Mouse (Mus musculus) lung, adult 2 months (tissue): Measurements from ENCODE around the gene Chrnb4. TPM values are rescaled to one million over a fixed set of nuclear protein-coding genes. Genes with fewer than 3 reads are reported as not detected.
A peak's percentile ranks its signal among the peaks of the same experiment; 100 is the strongest.

Experiments used
- DNase-seq: peaks from one replicate; pipeline ENCODE4 v3.0.0; 2022
- H3K4me1 ChIP-seq: fragments of 200-500 bp; 2 replicates; pipeline ENCODE4 v1.6.1; 2011; ENCODE audit warnings: low read length; ENCODE audit not compliant: control insufficient read depth, insufficient read depth
- H3K4me3 ChIP-seq: fragments of 200-500 bp; replicated peaks from 2 replicates; pipeline ENCODE3; 2011; ENCODE audit warnings: low read depth, mild to moderate bottlenecking, control low read depth, low read length; ENCODE audit errors: extremely low read depth
- CTCF ChIP-seq: fragments of 200-500 bp; IDR thresholded peaks from 2 replicates; pipeline ENCODE4 v1.5.1; 2011; ENCODE audit warnings: mild to moderate bottlenecking, low read length, control low read depth; ENCODE audit not compliant: insufficient read depth
- POLR2A ChIP-seq: fragments of 200-500 bp; IDR thresholded peaks from 2 replicates; pipeline ENCODE4 v1.6.1; 2011; ENCODE audit warnings: low read depth, mild to moderate bottlenecking, control low read depth, low read length, borderline replicate concordance; ENCODE audit errors: extremely low read depth
- WGBS: fragments of 180-500 bp; shearing (Covaris S2); methylation state at CpG from one replicate; pipeline ENCODE4 v1.1.7; 2018; 5-methylcytosine and 5-hydroxymethylcytosine counted together
- polyA plus RNA-seq: library from polyadenylated mRNA; depleted of rRNA; stranded (reverse); fragments of >200 nt; gene quantifications from 2 replicates; pipeline ENCODE4 v1.2.3, GENCODE M21; 2012

Chrnb4 gene
- polyA plus RNA-seq, 1 experiment: 0.30 TPM

GRCm38 (mm10) chr9:55025534-55026274 is 22.9 kb downstream of the Chrnb4 start:
- DNase-seq: no peak
- 11% methylated on average over 38 of the region's 38 CpGs for WGBS
- TF ChIP-seq CTCF (no peak), POLR2A (no peak)
- no peak overlapping the region for H3K4me3 ChIP-seq
- H3K4me1 ChIP-seq: no peaks in the 10 kb centered on the region

DNA sequence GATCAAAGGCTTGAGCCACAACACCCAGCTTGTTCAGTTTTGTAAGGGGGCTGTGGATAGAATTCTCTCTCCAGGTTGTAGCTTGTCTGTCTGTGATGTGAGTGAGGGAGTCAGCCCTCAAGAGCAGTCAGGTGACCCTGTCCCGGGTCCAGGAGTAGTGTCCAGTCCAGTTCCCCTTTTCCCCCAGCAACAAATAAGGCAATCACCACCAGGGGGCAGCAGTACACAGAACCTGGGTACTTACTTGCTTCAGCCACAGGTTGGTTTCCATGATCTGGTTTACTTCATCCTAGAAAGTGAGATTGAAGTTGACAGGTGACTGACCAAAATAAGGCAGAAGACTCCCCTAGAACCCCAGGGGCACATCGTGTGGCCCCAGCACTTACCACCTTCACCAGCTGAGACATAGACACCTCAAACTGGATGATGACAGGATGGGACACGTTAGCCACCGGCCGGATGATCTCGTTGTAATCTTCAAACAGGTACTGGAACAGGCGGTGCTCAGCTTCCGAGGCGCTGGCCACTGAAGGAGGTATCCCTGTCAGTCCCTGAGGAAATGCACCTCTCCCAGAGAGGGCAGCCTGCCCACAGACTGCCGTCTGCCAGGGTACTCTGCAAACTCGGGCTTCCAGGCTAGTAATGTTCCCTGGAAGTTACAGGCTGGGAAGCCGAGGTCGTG is 24.5 kb downstream of the Chrnb4 start:
- peak; percentile 80 for DNase-seq
- Histone ChIP-seq H3K4me1 (no peaks in the 10 kb centered on the region), H3K4me3 (no peak overlapping the region)
- 40% methylated on average over 13 of the region's 13 CpGs for WGBS
- TF ChIP-seq POLR2A: no peak
- TF ChIP-seq CTCF: peak; percentile 62

DNA sequence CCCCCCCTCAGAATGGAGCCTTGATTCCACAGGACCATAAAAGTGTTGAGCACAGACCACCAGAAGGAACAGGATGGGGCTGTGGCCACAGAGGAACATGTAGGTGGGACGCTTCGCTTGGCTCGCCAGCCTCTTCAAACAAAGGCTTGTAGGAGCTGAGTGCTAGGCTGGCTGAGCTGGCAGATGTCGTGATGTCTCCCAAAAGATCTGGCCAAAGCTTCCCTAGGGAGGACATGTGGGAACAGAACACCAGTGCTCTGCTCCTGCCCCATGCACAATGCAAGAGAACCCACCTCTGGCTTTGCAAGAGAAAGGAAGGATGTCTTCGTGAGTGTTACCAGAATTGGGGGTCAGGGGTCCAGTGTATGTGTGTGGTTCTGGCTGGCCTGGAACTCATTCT is 25.3 kb downstream of the Chrnb4 start:
- no peak for DNase-seq
- H3K4me1 ChIP-seq: no peaks in the 10 kb centered on the region
- TF ChIP-seq POLR2A (no peak), CTCF (no peak)
- H3K4me3 ChIP-seq: no peak overlapping the region
- WGBS: 65% methylated on average over 5 of the region's 5 CpGs

- WGBS: 54% methylated on average over 3 of the region's 3 CpGs
- DNase-seq: no peak
- Histone ChIP-seq H3K4me3 (no peak overlapping the region), H3K4me1 (no peaks in the 10 kb centered on the region)
- TF ChIP-seq CTCF (no peak), POLR2A (no peak)
These were observed 31.7 kb downstream of the Chrnb4 start for GRCm38 (mm10) chr9:55016926-55017325.

GRCm38 (mm10) chr9:55010588-55011350 is 37.8 kb downstream of the Chrnb4 start:
- 37% methylated on average over 6 of the region's 6 CpGs for WGBS
- Histone ChIP-seq H3K4me1 (no peaks in the 10 kb centered on the region), H3K4me3 (no peak overlapping the region)
- no peak for TF ChIP-seq POLR2A
- no peak for TF ChIP-seq CTCF
- DNase-seq: no peak

DNA sequence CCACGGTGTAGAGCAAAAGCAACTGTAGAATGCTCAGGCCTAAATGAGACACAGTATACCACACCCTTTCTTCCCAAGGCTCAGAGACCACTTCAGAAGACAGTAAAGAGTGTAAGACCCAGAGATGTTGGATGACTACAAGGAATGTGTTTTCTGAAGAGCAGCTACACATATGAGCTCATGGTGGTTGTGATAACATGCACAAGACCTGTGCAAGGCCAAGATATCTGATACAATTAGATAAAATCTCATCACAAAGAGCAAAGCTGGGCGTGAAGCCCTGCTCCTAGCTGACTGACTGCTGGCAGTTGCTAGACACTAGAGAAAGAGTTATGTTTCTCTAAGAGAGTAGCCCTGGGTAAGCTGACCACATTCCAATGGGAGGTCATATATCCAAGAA is 38.9 kb downstream of the Chrnb4 start:
- DNase-seq: no peak
- Histone ChIP-seq H3K4me3 (no peak overlapping the region), H3K4me1 (no peaks in the 10 kb centered on the region)
- TF ChIP-seq POLR2A: no peak
- no peak for TF ChIP-seq CTCF
- 61% methylated on average over 2 of the region's 2 CpGs for WGBS

DNA sequence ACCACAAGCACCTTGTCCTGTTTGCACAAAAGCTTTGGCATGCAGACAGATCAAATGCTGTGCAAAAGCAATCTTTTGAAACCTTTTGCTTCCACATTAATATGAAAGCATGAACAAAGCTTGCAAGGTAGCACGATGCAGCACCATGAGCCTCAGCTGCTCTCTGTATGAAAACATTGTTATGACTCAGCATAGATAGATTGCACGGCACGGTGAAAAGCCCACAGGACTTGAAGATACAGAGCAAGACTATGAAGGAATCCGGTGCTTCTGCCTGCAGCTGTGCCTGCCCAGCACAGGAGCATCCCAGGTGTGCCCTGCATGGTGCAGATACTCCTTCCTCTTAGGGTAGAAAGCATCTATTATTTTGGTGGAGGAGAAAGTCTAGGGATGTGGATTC is 45.0 kb downstream of the Chrnb4 start:
- 62% methylated on average over 4 of the region's 4 CpGs for WGBS
- H3K4me3 ChIP-seq: no peak overlapping the region
- TF ChIP-seq POLR2A (no peak), CTCF (no peak)

GRCm38 (mm10) chr9:54995645-54996044 is 52.9 kb downstream of the Chrnb4 start:
- no peak for TF ChIP-seq CTCF
- TF ChIP-seq POLR2A: no peak
- Histone ChIP-seq H3K4me3 (no peak overlapping the region), H3K4me1 (no peaks in the 10 kb centered on the region)
- WGBS: 65% methylated on average over 3 of the region's 3 CpGs
- no peak for DNase-seq

More for the DNA sequence above, 45.0 kb downstream of the Chrnb4 start:
- no peaks in the 10 kb centered on the region; the same call in 1 of the 2 replicates for H3K4me1 ChIP-seq
- no peak for DNase-seq

GRCm38 (mm10) chr9:54994381-54994780 is 54.2 kb downstream of the Chrnb4 start:
- H3K4me3 ChIP-seq: no peak overlapping the region
- no peak for TF ChIP-seq POLR2A
- 60% methylated on average over 3 of the region's 3 CpGs for WGBS
- DNase-seq: no peak
- no peaks in the 10 kb centered on the region for H3K4me1 ChIP-seq
